Mouse (Mus musculus) myocyte (in vitro differentiated cells): ENCODE measurements around the gene Edn2. TPM values are rescaled to one million over a fixed set of nuclear protein-coding genes. Genes with fewer than 3 reads are reported as not detected.

ENCODE experiments used
- H3K27me3 ChIP-seq: one replicate; pipeline ENCODE4 v1.6.1; 2011; ENCODE audit not compliant: control insufficient read depth, insufficient read depth, insufficient read length
- H3K36me3 ChIP-seq: one replicate; pipeline ENCODE4 v1.6.1; 2011; ENCODE audit not compliant: control insufficient read depth, insufficient read depth
- H3K4me2 ChIP-seq: one replicate; pipeline ENCODE4 v1.6.1; 2011; ENCODE audit warnings: low read depth, control low read depth
- H3K4me3 ChIP-seq: one replicate; pipeline ENCODE4 v1.5.1; 2011; ENCODE audit warnings: mild to moderate bottlenecking, control low read depth, moderate library complexity
- H3K79me2 ChIP-seq: one replicate; pipeline ENCODE4 v1.6.1; 2011; ENCODE audit not compliant: control insufficient read depth, insufficient read depth
- H3ac ChIP-seq: one replicate; pipeline ENCODE4 v1.6.1; 2011; ENCODE audit not compliant: control insufficient read depth, insufficient read length
- CEBPB ChIP-seq: IDR thresholded peaks from 2 replicates; pipeline ENCODE4 v1.6.1; 2011; ENCODE audit warnings: mild to moderate bottlenecking, moderate library complexity; ENCODE audit not compliant: poor library complexity, insufficient read depth, severe bottlenecking
- E2F4 ChIP-seq: IDR thresholded peaks from one replicate; pipeline ENCODE4 v1.6.1; 2011; ENCODE audit warnings: mild to moderate bottlenecking, control low read depth, moderate library complexity; ENCODE audit not compliant: insufficient read depth
- MAX ChIP-seq: IDR thresholded peaks from one replicate; pipeline ENCODE4 v1.6.1; 2011; ENCODE audit warnings: low read depth, mild to moderate bottlenecking, control low read depth
- MYOD1 ChIP-seq, 3 experiments: IDR thresholded peaks; one replicate each; pipeline ENCODE4 v1.6.1; 2011; ENCODE audit warnings: control low read depth in 2 of 3, low read depth in 2 of 3, mild to moderate bottlenecking in 2 of 3, moderate library complexity in 1 of 3; ENCODE audit not compliant: insufficient read length in 2 of 3, control insufficient read depth in 1 of 3
- MYOG ChIP-seq, 3 experiments: IDR thresholded peaks; one replicate each; pipeline ENCODE4 v1.6.1; 2011; ENCODE audit warnings: control low read depth in 2 of 3, low read depth in 2 of 3, mild to moderate bottlenecking in 2 of 3; ENCODE audit not compliant: insufficient read length in 2 of 3, control insufficient read depth in 1 of 3, insufficient read depth in 1 of 3
- POLR2A ChIP-seq: IDR thresholded peaks from one replicate; pipeline ENCODE4 v1.6.1; 2011; ENCODE audit warnings: low read depth, mild to moderate bottlenecking, control low read depth, moderate library complexity; ENCODE audit not compliant: insufficient read length
- POLR2AphosphoS2 ChIP-seq: IDR thresholded peaks from one replicate; pipeline ENCODE4 v1.6.1; 2011; ENCODE audit warnings: low read depth, control low read depth; ENCODE audit not compliant: insufficient read length
- REST ChIP-seq: IDR thresholded peaks from one replicate; pipeline ENCODE4 v1.6.1; 2011; ENCODE audit warnings: mild to moderate bottlenecking, control low read depth, moderate library complexity; ENCODE audit not compliant: insufficient read depth, insufficient read length
- SRF ChIP-seq: IDR thresholded peaks from one replicate; pipeline ENCODE4 v1.6.1; 2011; ENCODE audit warnings: low read depth; ENCODE audit not compliant: control insufficient read depth, insufficient read length
- TCF3 ChIP-seq: IDR thresholded peaks from one replicate; pipeline ENCODE4 v1.6.1; 2011; ENCODE audit warnings: low read depth, control low read depth; ENCODE audit not compliant: insufficient read length
- USF1 ChIP-seq: IDR thresholded peaks from one replicate; pipeline ENCODE4 v1.6.1; 2011; ENCODE audit warnings: low read depth, mild to moderate bottlenecking, control low read depth, moderate library complexity
- polyA plus RNA-seq: library from polyadenylated mRNA; unstranded; fragments of >200 nt; fragmentation: generic; extraction: Trizol; gene quantifications from one replicate; pipeline ENCODE4 v1.2.1, GENCODE M21; 2012; ENCODE audit warnings: missing spikeins

Edn2 gene
- polyA plus RNA-seq, 1 experiment: not detected

DNA sequence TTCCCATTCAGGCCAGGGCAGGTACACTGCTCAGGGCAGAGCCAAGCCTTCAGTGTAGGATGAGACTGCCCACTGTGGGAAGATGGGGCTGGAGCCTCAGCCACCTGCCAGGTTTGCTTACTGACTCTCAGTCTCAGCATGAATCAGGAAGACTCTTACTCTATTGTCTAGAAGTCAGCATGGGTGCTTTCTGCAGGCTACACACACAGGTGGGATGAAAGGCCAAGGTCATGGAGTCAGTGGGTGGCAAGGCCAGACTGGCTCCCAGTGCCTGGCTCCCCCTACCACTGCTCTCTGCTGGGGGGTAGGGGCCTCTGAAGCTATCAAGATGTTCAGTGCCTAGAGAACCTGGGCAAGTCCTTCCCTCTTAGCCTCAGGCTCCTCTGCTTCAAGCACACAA, 55.9 kb downstream of the Edn2 start:
- H3K4me3 ChIP-seq: no peak overlapping the region
- TF ChIP-seq SRF: no peak
- no peak for TF ChIP-seq E2F4
- TF ChIP-seq POLR2A: no peak
- no peak for TF ChIP-seq CEBPB
- TF ChIP-seq MYOG (IDR thresholded peaks at IDR 0.05; ENCODE audit: control insufficient read depth in 1 of 3, insufficient read depth in 1 of 3, insufficient read length in 2 of 3, low read depth in 2 of 3): no peak
- TF ChIP-seq POLR2AphosphoS2: no peak
- no peak for TF ChIP-seq USF1
- no peak for TF ChIP-seq REST
- no peak for TF ChIP-seq MYOD1 (IDR thresholded peaks at IDR 0.05; ENCODE audit: control insufficient read depth in 1 of 3, insufficient read length in 2 of 3, low read depth in 2 of 3)
- no peak for TF ChIP-seq TCF3
- TF ChIP-seq MAX: no peak
- H3K79me2 ChIP-seq: no peaks in the 10 kb centered on the region
- H3K4me2 ChIP-seq: no peak overlapping the region
- H3ac ChIP-seq: no peak overlapping the region
- no peaks in the 10 kb centered on the region for H3K27me3 ChIP-seq
- no peaks in the 10 kb centered on the region for H3K36me3 ChIP-seq

Other genes with a start within 250 kb of the Edn2 start
- not detected for gene AL607142.1, start 96.2 kb upstream of the Edn2 start, polyA plus RNA-seq
- gene Foxo6, start 126.1 kb downstream of the Edn2 start, polyA plus RNA-seq: 24.9 TPM
- gene Scmh1, start 244.1 kb downstream of the Edn2 start, polyA plus RNA-seq: 27.4 TPM